Mouse (Mus musculus) limb, embryonic 13.5 days (tissue): ENCODE results near the gene Dpep2nb. TPM values are rescaled to one million over a fixed set of nuclear protein-coding genes. Genes with fewer than 3 reads are reported as not detected.
A peak's percentile ranks its signal among the peaks of the same experiment; 100 is the strongest.
"Not testable (repeated sequence)": the region's sequence is repeated elsewhere in the genome, so short reads cannot be mapped to it uniquely, and the experiment has no call there.

Source experiments
- ATAC-seq: fragments of 200-750 bp; cut with Nextera tagmentation; 2 replicates; pipeline ENCODE4 v1.8.0; 2017; ENCODE audit warnings: low read depth, moderate number of reproducible peaks, moderate TSS enrichment; ENCODE audit not compliant: low FRiP score
- H3K27ac ChIP-seq: fragments of 300-500 bp; sonication (generic); 2 replicates; pipeline ENCODE4 v1.5.1; 2015; ENCODE audit warnings: inconsistent platforms, mild to moderate bottlenecking, moderate library complexity
- H3K27me3 ChIP-seq: fragments of 300-500 bp; sonication (generic); 2 replicates; pipeline ENCODE4 v1.6.1; 2015; ENCODE audit warnings: mild to moderate bottlenecking, inconsistent platforms
- H3K36me3 ChIP-seq: fragments of 300-500 bp; sonication (generic); 2 replicates; pipeline ENCODE4 v1.6.1; 2015; ENCODE audit warnings: inconsistent platforms, mild to moderate bottlenecking, moderate library complexity
- H3K4me1 ChIP-seq: fragments of 300-500 bp; sonication (generic); 2 replicates; pipeline ENCODE4 v1.6.1; 2015; ENCODE audit warnings: inconsistent platforms
- H3K4me2 ChIP-seq: fragments of 300-500 bp; sonication (generic); replicated peaks from 2 replicates; pipeline ENCODE4 v1.6.1; 2015; ENCODE audit warnings: inconsistent platforms, mild to moderate bottlenecking, moderate library complexity
- H3K4me3 ChIP-seq: fragments of 300-500 bp; sonication (generic); 2 replicates; pipeline ENCODE4 v1.5.1; 2015; ENCODE audit warnings: moderate library complexity, mild to moderate bottlenecking, inconsistent platforms
- H3K9ac ChIP-seq: fragments of 300-500 bp; sonication (generic); 2 replicates; pipeline ENCODE4 v1.6.1; 2015; ENCODE audit warnings: mild to moderate bottlenecking, inconsistent platforms
- H3K9me3 ChIP-seq: fragments of 300-500 bp; sonication (generic); 2 replicates; pipeline ENCODE4 v1.6.1; 2016; ENCODE audit warnings: inconsistent platforms
- WGBS: fragments of 180-500 bp; shearing (Covaris S2); methylation state at CpG from one replicate; pipeline ENCODE4 v1.1.7; 2015; 5-methylcytosine and 5-hydroxymethylcytosine counted together
- polyA plus RNA-seq: library from polyadenylated mRNA; unstranded; fragments of >200 nt; fragmentation: Nextera tagmentation; extraction: Ambion mirVana; gene quantifications from 2 replicates; pipeline ENCODE4 v1.2.1, GENCODE M21; 2015

The Dpep2nb gene
- polyA plus RNA-seq, 1 experiment from 2014 or later: not detected

DNA sequence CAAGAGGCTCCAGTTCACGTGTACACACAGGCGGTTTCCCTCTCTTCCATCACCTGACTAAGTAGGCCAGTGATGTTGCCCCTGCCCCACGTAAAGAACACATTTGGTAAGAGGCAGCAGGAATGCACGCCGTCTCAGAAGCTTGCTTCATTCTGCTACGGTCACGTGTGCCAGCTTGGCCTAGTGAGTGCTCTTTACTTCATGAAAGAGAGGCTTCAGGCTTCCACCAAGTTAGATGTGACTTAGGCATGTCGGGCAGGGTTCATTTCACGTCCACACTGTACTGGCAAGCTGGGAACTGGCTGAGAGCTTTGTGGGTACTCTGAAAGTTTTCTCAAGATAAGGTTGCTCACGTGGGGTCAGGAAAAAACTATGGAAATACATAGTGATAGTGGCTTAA lies 32.9 kb upstream of the Dpep2nb start:
- Histone ChIP-seq H3K27me3 (no peaks in the 10 kb centered on the region), H3K4me2 (no peak overlapping the region), H3K36me3 (peaks cover 25% of the 10 kb centered on the region), H3K4me3 (no peak overlapping the region), H3K4me1 (no peaks in the 10 kb centered on the region), H3K9ac (no peak overlapping the region), H3K27ac (no peak overlapping the region), H3K9me3 (no peaks in the 10 kb centered on the region)
- ATAC-seq: no peak
- WGBS: 90% methylated on average over 10 of the region's 10 CpGs

- no peak for ATAC-seq
- no peak overlapping the region for H3K9ac ChIP-seq
- H3K36me3 ChIP-seq: peaks cover 33% of the 10 kb centered on the region
- H3K27me3 ChIP-seq: no peaks in the 10 kb centered on the region
- H3K4me1 ChIP-seq: no peaks in the 10 kb centered on the region
- no peak overlapping the region for H3K4me2 ChIP-seq
- no peak overlapping the region for H3K4me3 ChIP-seq
- no peaks in the 10 kb centered on the region for H3K9me3 ChIP-seq
- H3K27ac ChIP-seq: no peak overlapping the region
Measured at GRCm38 (mm10) chr8:106022483-106022882, 16.7 kb upstream of the Dpep2nb start.

DNA sequence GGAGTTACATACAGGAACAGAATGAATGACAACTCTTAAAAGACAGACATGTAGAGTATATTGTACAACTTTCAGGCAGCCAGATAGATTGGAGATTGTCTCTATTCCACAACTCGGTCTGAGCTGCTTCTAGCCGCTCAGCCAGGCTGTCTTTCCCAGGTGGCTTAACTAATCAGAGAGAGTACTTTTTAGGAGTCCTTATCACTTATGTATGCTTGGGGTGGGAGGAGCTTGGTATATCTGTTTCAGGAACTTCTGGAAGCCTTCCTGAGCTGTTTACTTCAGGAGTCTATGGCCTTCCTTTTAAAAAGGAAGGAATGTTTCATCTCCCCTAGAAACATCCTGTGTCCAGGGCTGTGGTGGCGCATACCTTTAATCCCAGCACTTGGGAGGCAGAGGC lies 12.3 kb upstream of the Dpep2nb start:
- H3K27ac ChIP-seq: no peak overlapping the region
- no peaks in the 10 kb centered on the region for H3K4me1 ChIP-seq
- WGBS: 91% methylated on average over 3 of the region's 3 CpGs
- H3K36me3 ChIP-seq: peaks cover 31% of the 10 kb centered on the region
- H3K4me2 ChIP-seq: no peak overlapping the region
- no peaks in the 10 kb centered on the region for H3K9me3 ChIP-seq
- H3K27me3 ChIP-seq: no peaks in the 10 kb centered on the region
- no peak for ATAC-seq
- H3K4me3 ChIP-seq: no peak overlapping the region
- H3K9ac ChIP-seq: no peak overlapping the region

DNA sequence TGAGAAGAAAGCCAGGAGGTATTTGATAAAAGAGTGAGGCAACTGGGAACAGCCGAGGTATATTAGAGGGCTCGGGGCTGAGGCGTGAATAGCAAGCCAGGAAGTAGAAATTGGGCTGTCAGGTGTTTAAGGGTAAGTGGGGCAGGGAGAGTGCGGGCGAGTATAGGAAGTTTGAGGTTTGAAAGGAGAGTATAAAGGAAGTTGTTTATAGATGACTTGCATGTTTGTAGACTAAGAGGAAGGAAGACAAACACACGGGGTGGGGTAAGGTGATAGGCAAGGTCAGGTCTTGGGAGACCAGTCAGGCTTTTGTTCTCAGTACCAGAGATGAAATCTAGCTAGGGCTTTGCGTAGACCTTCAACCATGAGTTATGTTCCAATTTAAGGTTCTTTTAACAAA lies 11.4 kb upstream of the Dpep2nb start:
- Histone ChIP-seq H3K4me2 (no peak overlapping the region), H3K9ac (no peak overlapping the region), H3K27me3 (no peaks in the 10 kb centered on the region), H3K36me3 (peaks cover 31% of the 10 kb centered on the region), H3K27ac (no peak overlapping the region), H3K9me3 (no peaks in the 10 kb centered on the region), H3K4me1 (no peaks in the 10 kb centered on the region), H3K4me3 (no peak overlapping the region)
- WGBS: 90% methylated on average over 7 of the region's 7 CpGs
- no peak for ATAC-seq

GRCm38 (mm10) chr8:106016284-106016683 lies 10.5 kb upstream of the Dpep2nb start:
- Histone ChIP-seq H3K4me1 (no peaks in the 10 kb centered on the region), H3K9me3 (no peaks in the 10 kb centered on the region), H3K36me3 (peaks cover 31% of the 10 kb centered on the region), H3K27me3 (no peaks in the 10 kb centered on the region), H3K4me2 (no peak overlapping the region), H3K9ac (no peak overlapping the region), H3K27ac (no peak overlapping the region), H3K4me3 (no peak overlapping the region)
- no peak for ATAC-seq
- 94% methylated on average over 6 of the region's 6 CpGs for WGBS

- 85% methylated on average over 8 of the region's 8 CpGs for WGBS
- Histone ChIP-seq H3K4me1 (peaks cover 13% of the 10 kb centered on the region), H3K36me3 (peaks cover 22% of the 10 kb centered on the region), H3K4me2 (peak overlapping the region; percentile 100), H3K4me3 (peak overlapping the region; percentile 97), H3K9ac (peak overlapping the region; percentile 95)
- H3K9me3 ChIP-seq, ATAC-seq, H3K27me3 ChIP-seq, H3K27ac ChIP-seq: not testable (repeated sequence)
Measured at GRCm38 (mm10) chr8:106012203-106012602, 6.4 kb upstream of the Dpep2nb start.

DNA sequence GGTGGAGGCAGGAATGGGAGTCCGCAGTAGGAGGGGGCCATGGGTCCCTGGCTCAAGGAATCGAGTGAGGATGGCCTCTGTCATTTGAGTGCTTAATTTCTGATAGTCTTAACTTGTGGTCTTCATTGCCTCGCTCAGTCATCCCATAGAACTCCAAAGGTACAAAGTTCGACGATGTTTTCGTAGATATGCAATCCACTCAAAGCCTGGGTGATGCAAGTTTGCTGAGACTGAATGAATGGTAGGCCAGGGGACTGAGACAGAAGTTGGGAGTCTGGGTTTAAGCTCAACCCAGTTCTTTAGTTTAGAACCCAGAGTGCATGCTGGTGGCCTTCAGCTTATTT lies 5.8 kb upstream of the Dpep2nb start, which contains the start of gene Ddx28:
Gene Ddx28, minus strand, starts transcription at position 240 of the 344 bp plus-strand sequence.
- 2% methylated on average over 6 of the region's 6 CpGs for WGBS
- peaks cover 19% of the 10 kb centered on the region for H3K36me3 ChIP-seq
- peak within 1 kb of the TSS; percentile 100 for H3K4me2 ChIP-seq
- H3K27ac ChIP-seq: peak within 1 kb of the TSS; percentile 48; the same call in 1 of the 2 replicates
- H3K4me3 ChIP-seq: peak within 1 kb of the TSS; percentile 97
- H3K4me1 ChIP-seq: peaks cover 13% of the 10 kb centered on the region
- ATAC-seq: no peak
- peak within 1 kb of the TSS; percentile 95 for H3K9ac ChIP-seq
- H3K9me3 ChIP-seq: no peaks in the 10 kb centered on the region
- H3K27me3 ChIP-seq: no peaks in the 10 kb centered on the region

DNA sequence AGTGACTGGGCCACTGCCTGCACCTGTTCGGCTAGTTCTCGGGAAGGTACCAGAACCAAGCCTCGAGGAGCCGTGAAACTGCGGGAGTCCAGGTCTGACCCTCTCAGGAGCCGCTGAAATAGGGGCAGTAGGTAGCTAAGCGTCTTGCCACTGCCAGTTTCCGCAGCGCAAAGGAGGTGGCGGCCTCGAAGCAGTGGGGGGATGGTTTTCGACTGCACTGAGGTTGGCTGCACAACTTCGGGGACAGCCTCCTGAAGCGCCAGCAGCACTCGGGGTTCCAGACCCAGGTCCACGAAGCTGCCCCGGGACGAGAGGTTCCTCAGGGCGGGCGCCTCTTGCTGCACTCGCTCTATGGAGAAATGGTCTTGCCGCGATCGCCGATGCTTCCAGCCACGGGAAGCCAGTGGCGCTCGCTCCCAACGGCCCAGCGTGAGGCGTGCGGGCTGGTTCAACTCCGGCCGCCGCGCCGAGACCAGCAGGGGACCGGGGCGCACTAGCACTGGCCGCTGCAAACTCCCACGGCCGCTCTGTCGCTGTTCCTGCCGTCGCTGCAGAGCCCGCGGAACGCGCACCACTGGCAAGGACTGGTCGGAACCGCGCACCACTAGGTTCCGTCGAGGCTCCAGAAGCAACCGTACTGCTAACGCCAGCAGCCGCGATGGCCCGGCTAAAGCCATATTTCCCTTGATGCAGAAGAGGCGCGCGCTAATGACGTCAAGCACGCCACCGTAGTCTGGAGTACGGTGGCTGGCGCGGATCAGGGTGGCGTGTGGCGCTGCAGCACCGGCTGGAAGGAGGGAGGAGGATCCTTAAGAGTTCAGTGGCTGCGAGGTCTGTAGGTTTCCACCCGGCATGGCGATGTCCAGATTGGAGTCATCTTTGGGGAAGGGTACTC lies 5.2 kb upstream of the Dpep2nb start:
- H3K4me1 ChIP-seq: peaks cover 13% of the 10 kb centered on the region
- peak; percentile 93 for ATAC-seq
- H3K9me3 ChIP-seq: no peaks in the 10 kb centered on the region
- H3K4me3 ChIP-seq: peak overlapping the region; percentile 97
- under 1% methylated on average over 74 of the region's 74 CpGs for WGBS
- H3K27ac ChIP-seq: peak overlapping the region; percentile 48; the same call in 1 of the 2 replicates
- H3K27me3 ChIP-seq: no peaks in the 10 kb centered on the region
- H3K36me3 ChIP-seq: peaks cover 15% of the 10 kb centered on the region
- H3K9ac ChIP-seq: peak overlapping the region; percentile 95
- H3K4me2 ChIP-seq: peak overlapping the region; percentile 100

- not testable (repeated sequence) for H3K4me3 ChIP-seq, H3K36me3 ChIP-seq, H3K9me3 ChIP-seq, H3K27me3 ChIP-seq, H3K27ac ChIP-seq, H3K4me2 ChIP-seq, H3K9ac ChIP-seq, ATAC-seq
- peaks cover 13% of the 10 kb centered on the region for H3K4me1 ChIP-seq
- 60% methylated on average over 3 of the region's 3 CpGs for WGBS
Measured at GRCm38 (mm10) chr8:106007891-106008290, 2.1 kb upstream of the Dpep2nb start.

GRCm38 (mm10) chr8:106007135-106007534 lies 1.4 kb upstream of the Dpep2nb start:
- Histone ChIP-seq H3K27ac (no peak overlapping the region), H3K4me3 (no peak overlapping the region), H3K9me3 (no peaks in the 10 kb centered on the region), H3K4me1 (peaks cover 13% of the 10 kb centered on the region), H3K4me2 (no peak overlapping the region), H3K9ac (no peak overlapping the region), H3K27me3 (no peaks in the 10 kb centered on the region), H3K36me3 (peaks cover 10% of the 10 kb centered on the region)
- WGBS: 81% methylated on average over 3 of the region's 3 CpGs
- ATAC-seq: no peak

- H3K9ac ChIP-seq: no peak overlapping the region
- H3K36me3 ChIP-seq: peaks cover 10% of the 10 kb centered on the region
- no peak overlapping the region for H3K4me3 ChIP-seq
- 83% methylated on average over 4 of the region's 4 CpGs for WGBS
- no peak overlapping the region for H3K4me2 ChIP-seq
- no peak for ATAC-seq
- H3K4me1 ChIP-seq: peaks cover 13% of the 10 kb centered on the region
- no peaks in the 10 kb centered on the region for H3K9me3 ChIP-seq
- no peaks in the 10 kb centered on the region for H3K27me3 ChIP-seq
- no peak overlapping the region for H3K27ac ChIP-seq
Measured at GRCm38 (mm10) chr8:106006413-106006812, 638 bp upstream of the Dpep2nb start.

DNA sequence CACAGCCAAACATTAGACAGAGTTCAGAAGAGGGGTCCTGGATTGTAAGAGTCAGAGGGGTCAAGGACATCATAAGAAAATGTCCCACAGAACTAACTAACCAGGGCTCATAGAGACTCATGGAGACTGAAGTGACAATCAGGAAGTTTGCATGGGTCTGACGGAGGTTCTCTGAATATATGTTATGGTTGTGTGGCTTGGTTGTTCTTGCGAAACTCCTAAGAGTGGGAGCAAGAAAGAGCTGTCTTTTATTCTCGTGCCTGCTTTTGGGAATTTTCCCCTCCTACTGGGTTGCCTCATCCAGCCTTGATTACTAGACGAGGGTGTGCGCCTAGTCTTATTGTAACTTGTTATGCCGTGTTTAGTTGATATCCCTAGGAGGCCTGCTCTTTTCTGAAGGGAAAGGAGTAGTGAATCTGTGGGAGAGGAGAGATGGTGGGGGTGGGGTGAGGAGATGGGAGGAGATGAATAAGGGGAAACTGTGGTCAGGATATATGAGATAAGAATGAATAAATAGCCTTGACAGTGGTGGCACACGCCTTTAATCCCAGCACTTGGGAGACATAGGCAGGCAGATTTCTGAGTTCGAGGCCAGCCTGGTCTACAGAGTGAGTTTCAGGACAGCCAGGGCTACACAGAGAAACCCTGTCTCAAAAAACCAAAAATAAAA lies 1.1 kb downstream of the Dpep2nb start:
- Histone ChIP-seq H3K4me2 (no peak overlapping the region), H3K9me3 (no peaks in the 10 kb centered on the region), H3K27me3 (no peaks in the 10 kb centered on the region), H3K27ac (no peak overlapping the region), H3K36me3 (peaks cover 5% of the 10 kb centered on the region), H3K4me1 (peaks cover 2% of the 10 kb centered on the region; the same call in 1 of the 2 replicates), H3K9ac (no peak overlapping the region), H3K4me3 (no peak overlapping the region)
- ATAC-seq: no peak
- WGBS: 77% methylated on average over 8 of the region's 8 CpGs
